Mouse (Mus musculus) embryonic fibroblast, embryonic 13.5 days (primary cell): ENCODE data around the gene Olfr1420. TPM values are rescaled to one million over a fixed set of nuclear protein-coding genes. Genes with fewer than 3 reads are reported as not detected.
A peak's percentile ranks its signal among the peaks of the same experiment; 100 is the strongest.
"Not testable (repeated sequence)": the region's sequence is repeated elsewhere in the genome, so short reads cannot be mapped to it uniquely, and the experiment has no call there.

Experiments
- H3K27ac ChIP-seq: 2 replicates; pipeline ENCODE4 v1.5.1; 2012; ENCODE audit warnings: low read length, control low read depth, inconsistent platforms; ENCODE audit not compliant: insufficient read depth
- H3K4me1 ChIP-seq: 2 replicates; pipeline ENCODE4 v1.6.1; 2011; ENCODE audit warnings: low read length; ENCODE audit not compliant: control insufficient read depth, insufficient read depth
- H3K4me3 ChIP-seq: 2 replicates; pipeline ENCODE4 v1.5.1; 2011; ENCODE audit warnings: mild to moderate bottlenecking, control low read depth, low read length; ENCODE audit not compliant: insufficient read depth
- CTCF ChIP-seq: IDR thresholded peaks from 2 replicates; pipeline ENCODE4 v1.5.1; 2011; ENCODE audit warnings: mild to moderate bottlenecking, control low read depth, low read length, moderate library complexity, borderline replicate concordance; ENCODE audit not compliant: insufficient read depth
- POLR2A ChIP-seq: IDR thresholded peaks from 2 replicates; pipeline ENCODE4 v1.6.1; 2011; ENCODE audit warnings: low read depth, mild to moderate bottlenecking, control low read depth, low read length, moderate library complexity
- polyA plus RNA-seq: library from polyadenylated mRNA; stranded (reverse); fragments of >200 nt; gene quantifications from 2 replicates; pipeline ENCODE4 v1.2.4, GENCODE M21; 2011; ENCODE audit warnings: low read depth; ENCODE audit not compliant: missing spikeins, insufficient read length

The Olfr1420 gene
- polyA plus RNA-seq, 1 experiment = not detected

DNA sequence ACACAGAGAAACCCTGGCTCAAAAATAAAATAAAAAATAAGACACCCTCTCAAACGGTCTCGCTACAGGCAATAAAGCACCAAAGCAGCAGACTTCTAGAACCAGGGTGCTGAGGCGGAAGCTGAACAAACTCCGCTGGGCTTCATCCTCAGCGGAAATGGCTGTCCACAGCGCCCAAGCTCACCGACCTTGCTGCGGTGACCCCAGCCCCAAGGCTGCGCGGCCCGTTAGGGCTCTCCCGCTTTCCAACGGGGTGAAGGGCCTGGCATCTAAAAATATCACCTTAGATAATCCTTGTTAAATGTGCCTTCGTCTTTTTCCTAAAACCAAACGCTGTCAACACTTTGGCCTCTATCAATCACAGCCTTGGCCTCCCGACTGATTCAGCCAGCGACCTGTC is 25.2 kb downstream of the Olfr1420 start:
- H3K4me1 ChIP-seq = no peaks in the 10 kb centered on the region
- TF ChIP-seq CTCF (no peak), POLR2A (no peak; the same call in 1 of the 2 replicates)
- peak overlapping the region; percentile 63 for H3K4me3 ChIP-seq
- peak overlapping the region; percentile 75 for H3K27ac ChIP-seq

DNA sequence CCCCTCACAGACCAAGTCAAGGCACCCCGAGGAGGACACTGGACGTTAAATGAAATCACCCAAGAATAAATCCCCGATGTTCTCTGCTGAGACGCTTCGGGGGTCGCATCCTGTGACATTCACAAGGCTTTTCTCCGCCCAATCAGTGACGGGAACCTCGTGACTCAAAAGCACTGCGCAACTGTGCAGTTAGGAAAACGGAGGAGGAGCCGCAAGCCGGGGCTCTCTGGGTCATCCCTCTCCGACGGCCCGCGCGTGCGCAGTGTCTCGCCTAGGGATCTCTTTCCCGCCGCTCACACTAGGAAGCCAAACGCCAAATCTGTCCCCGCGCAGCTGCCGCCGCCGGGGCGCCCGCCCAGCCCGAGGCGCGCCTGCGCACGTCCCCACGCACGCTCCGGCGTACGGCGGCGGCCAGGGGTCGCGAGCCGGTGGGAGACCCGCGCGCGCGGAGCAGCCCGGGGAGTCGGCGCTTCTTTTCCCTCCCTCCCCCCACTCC is 25.7 kb downstream of the Olfr1420 start, which contains the start of gene Patl1:
TSS of gene Patl1 (plus strand) at position 363 of the 496 bp plus-strand sequence.
- peak within 1 kb of the TSS; percentile 75 for H3K27ac ChIP-seq
- H3K4me1 ChIP-seq = no peaks in the 10 kb centered on the region
- TF ChIP-seq POLR2A = peak; percentile 74
- no peak for TF ChIP-seq CTCF
- peak within 1 kb of the TSS; percentile 83 for H3K4me3 ChIP-seq

DNA sequence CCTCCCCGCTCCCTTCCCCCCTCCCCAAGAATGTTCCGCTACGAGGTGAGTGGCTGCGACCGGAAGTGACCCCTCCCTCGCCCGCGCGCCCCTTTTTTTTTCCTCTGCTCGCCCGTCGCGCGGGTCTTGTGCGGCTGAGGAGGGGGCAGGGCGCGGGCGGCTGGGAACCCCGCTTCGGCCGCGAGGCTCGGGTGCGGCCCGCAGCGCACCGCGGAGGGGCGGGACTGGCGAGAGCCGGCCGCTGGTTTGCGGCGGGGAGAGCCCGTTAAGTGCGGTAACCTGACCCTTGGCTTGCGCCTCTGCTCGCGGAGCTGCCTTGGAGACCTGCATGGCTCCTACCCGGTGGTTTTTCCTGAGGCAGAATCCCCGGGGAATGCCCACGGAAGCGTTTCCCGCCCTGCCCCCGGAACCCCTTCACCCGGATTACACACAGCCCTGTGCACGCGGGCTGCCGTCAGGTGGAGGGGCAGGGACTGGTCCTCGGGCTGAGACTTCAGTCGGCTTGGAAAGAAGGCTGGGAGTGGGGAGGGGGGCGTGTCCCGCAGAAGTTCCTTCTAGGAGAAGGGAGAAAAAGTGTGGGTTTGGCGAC is 26.3 kb downstream of the Olfr1420 start:
- peak overlapping the region; percentile 44; the same call in 1 of the 2 replicates for H3K27ac ChIP-seq
- peak overlapping the region; percentile 83 for H3K4me3 ChIP-seq
- TF ChIP-seq CTCF (no peak), POLR2A (0 out of 2 replicates have a peak, but pooled peaks have one; percentile 19)
- no peaks in the 10 kb centered on the region for H3K4me1 ChIP-seq

DNA sequence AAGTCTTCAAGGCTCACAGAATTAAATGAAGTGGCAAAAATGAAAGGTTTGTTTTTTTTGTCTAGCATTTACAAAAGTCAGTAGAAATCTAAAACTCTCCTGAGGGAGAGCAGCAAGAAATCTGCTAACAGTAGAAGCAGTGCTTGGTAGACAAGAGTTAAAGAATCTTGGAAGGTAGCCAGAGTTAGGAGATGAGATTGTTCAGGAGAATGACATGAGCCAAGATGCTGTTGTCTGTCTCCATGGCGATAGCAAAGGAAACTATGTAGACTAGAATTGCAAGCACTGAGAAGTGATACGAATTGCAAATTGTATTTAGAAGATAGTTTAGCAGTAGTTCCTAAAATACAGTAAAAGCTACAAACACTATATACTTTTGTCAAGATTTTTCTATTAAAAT is 29.4 kb downstream of the Olfr1420 start:
- TF ChIP-seq CTCF = no peak
- TF ChIP-seq POLR2A = no peak
- Histone ChIP-seq H3K4me1 (no peaks in the 10 kb centered on the region), H3K27ac (no peak overlapping the region), H3K4me3 (no peak overlapping the region)

DNA sequence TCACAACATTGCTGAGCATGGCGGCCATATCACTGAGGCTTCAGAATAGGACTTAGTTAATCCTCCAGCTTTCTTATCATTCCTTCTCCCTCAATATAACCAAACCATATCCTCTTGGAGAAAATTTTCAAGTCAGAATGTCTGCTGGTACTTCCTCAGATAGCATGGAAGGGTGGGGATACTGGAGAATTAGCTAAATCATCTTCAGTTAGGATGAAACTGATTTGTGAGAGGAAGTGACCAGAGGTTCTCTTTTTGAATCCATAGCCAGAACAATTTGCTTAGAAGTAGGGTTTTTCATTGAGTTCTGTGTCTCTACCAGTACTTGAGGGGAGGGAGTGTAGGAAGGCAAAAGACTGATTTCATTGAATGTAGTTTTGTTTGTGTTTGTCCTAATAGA is 35.7 kb downstream of the Olfr1420 start:
- Histone ChIP-seq H3K27ac (no peak overlapping the region), H3K4me1 (no peaks in the 10 kb centered on the region), H3K4me3 (no peak overlapping the region)
- TF ChIP-seq POLR2A (no peak), CTCF (no peak)

DNA sequence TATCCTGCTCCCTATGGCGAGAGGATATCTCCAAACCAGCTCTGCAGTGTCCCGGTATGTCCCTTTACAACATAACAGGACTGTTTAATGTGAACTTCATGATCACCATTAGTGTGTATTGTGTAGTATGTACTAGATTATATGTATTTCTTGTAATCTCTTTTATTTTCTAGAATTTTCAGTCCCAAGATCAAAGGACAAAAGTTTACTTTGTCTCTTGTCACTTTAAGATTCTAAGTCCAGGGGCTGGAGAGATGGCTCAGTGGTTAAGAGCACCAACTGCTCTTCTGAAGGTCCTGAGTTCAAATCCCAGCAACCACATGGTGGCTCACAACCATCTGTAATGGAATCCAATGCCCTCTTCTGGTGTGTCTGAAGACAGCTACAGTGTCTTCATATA is 36.1 kb downstream of the Olfr1420 start:
- not testable (repeated sequence) for H3K27ac ChIP-seq, H3K4me1 ChIP-seq, H3K4me3 ChIP-seq

DNA sequence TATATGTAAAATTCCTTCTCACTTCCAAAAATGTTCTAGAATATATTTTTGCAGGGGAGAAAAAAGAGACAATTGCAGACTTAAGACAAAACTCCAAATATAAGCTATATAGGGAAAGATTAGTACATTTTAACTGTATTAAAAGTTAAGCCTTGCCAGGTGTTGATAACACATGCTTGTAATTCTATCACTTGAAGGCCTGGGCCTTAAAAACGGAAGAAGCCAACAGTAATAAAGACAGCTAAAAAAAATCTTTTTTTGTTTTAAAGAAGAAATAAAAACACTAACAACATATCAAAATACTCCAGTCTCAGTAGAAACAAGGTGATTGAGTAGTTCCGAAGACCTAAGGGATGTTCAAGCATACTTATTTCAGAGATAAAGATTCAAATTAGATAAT is 40.0 kb downstream of the Olfr1420 start:
- TF ChIP-seq POLR2A = no peak
- no peak for TF ChIP-seq CTCF
- Histone ChIP-seq H3K27ac (no peak overlapping the region), H3K4me3 (no peak overlapping the region), H3K4me1 (no peaks in the 10 kb centered on the region)

DNA sequence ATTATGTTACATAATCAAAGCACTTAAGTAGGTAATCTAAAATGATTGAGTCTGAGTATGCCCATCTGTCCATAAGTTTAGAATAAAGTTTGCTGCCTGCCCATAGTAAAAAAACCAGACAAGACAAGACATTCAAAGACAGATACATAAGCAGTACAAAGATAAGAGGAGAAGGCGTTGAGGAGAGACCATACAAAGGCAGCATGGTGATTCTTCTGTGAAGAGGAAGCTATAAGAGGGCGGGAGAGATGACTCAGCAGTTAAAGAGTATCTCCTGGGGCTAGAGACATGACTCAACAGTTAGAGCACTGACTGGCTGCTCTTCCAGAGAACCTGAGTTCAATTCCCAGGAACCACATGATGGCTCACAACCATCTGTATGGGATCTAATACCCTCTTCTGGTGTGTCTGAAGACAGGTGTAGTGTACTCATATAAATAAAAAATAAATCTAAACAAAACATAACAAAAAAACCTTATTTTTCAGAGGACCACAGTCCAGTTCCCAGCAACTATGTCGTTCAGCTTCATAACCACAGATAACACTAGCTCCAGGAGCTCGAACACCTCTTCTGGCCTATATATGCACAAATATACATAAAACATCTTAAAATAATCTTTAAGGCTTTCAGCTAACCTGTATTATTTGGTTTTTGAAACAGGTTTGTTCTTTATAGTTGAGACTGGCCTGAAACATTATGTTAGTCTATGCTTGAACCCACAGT is 41.8 kb downstream of the Olfr1420 start:
- TF ChIP-seq POLR2A (no peak), CTCF (no peak)

DNA sequence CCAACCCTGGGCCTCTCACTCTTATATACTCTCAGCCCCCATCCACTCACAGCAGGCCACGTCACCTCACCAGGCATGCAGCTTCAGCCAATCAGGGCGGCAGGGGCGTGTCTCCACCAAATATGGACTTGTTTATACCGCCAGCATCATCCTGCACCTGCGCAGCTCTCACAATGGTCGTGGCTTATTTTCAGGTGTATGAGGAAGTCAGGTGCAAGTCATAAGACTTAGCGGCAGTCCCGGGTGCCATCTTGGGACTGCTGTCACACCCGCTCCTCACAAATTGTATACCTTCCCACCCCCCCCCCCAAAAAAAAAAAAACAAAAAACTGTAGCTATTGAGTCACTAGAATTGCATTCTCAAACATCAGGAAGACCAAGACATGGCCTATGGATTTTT is 60.1 kb downstream of the Olfr1420 start:
- not testable (repeated sequence) for H3K27ac ChIP-seq, H3K4me3 ChIP-seq

More for the DNA sequence above, 41.8 kb downstream of the Olfr1420 start:
- H3K4me3 ChIP-seq = no peak overlapping the region
- H3K4me1 ChIP-seq = no peaks in the 10 kb centered on the region
- no peak overlapping the region for H3K27ac ChIP-seq

More for the DNA sequence above, 60.1 kb downstream of the Olfr1420 start:
- not testable (repeated sequence) for H3K4me1 ChIP-seq

Other genes with a start within 250 kb of the Olfr1420 start
- not detected in 2 replicates for gene Ms4a3, start 245.7 kb upstream of the Olfr1420 start, polyA plus RNA-seq
- gene Oosp2, start 226.0 kb upstream of the Olfr1420 start, polyA plus RNA-seq = not detected in 2 replicates
- gene Oosp1, start 195.4 kb upstream of the Olfr1420 start, polyA plus RNA-seq = not detected in 2 replicates
- gene Oosp3, start 189.5 kb upstream of the Olfr1420 start, polyA plus RNA-seq = not detected in 2 replicates
- gene Gif, start 139.0 kb upstream of the Olfr1420 start, polyA plus RNA-seq = not detected in 2 replicates
- gene Mrpl16, start 116.2 kb upstream of the Olfr1420 start, polyA plus RNA-seq = 29.2 and 34.4 TPM in 2 replicates
- gene Stx3, start 67.2 kb upstream of the Olfr1420 start, polyA plus RNA-seq = 10.4 and 14.8 TPM in 2 replicates
- not detected in 2 replicates for gene Olfr1417, start 47.3 kb upstream of the Olfr1420 start, polyA plus RNA-seq
- not detected in 2 replicates for gene Olfr1418, start 25.5 kb upstream of the Olfr1420 start, polyA plus RNA-seq
- gene Olfr1419, start 11.5 kb upstream of the Olfr1420 start, polyA plus RNA-seq = not detected in 2 replicates
- gene Patl1, start 25.8 kb downstream of the Olfr1420 start, polyA plus RNA-seq = 23.5 and 26.1 TPM in 2 replicates
- 49.4 and 54.4 TPM in 2 replicates for gene Osbp, start 79.4 kb downstream of the Olfr1420 start, polyA plus RNA-seq
- gene Olfr1423, start 154.8 kb downstream of the Olfr1420 start, polyA plus RNA-seq = not detected in 2 replicates
- not detected in 2 replicates for gene Olfr1424, start 176.1 kb downstream of the Olfr1420 start, polyA plus RNA-seq
- not detected in 2 replicates for gene Olfr1425, start 191.2 kb downstream of the Olfr1420 start, polyA plus RNA-seq
- gene Olfr1426, start 205.4 kb downstream of the Olfr1420 start, polyA plus RNA-seq = not detected in 2 replicates
- gene Olfr1427, start 216.8 kb downstream of the Olfr1420 start, polyA plus RNA-seq = not detected in 2 replicates
- gene Olfr1428, start 229.3 kb downstream of the Olfr1420 start, polyA plus RNA-seq = not detected in 2 replicates
- not detected in 2 replicates for gene Olfr76, start 236.6 kb downstream of the Olfr1420 start, polyA plus RNA-seq